In the genomic region with DNA sequence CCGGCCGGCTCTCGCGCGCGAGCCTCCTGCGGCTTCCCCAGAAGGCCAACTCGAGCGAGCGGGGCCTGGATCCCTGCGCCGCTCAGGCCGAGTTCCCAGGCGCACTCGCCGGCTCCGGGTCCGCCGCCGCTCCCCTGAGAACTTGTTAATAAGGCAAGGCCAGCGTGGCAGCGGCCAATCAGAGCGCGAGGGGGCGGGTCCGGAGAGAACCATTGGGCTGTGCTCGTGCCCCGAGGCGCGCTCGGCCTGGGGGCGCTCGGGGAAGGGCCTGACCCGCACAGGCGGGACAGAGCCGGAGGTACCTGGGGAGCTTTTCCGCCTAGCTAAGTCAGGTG, we compare ENCODE assay signal across 9 mouse cellular contexts. TPM values are rescaled to one million over a fixed set of nuclear protein-coding genes. Genes with fewer than 3 reads are reported as not detected.
DNase-seq lines count a peak whose midpoint lies in the region; ATAC-seq and TF ChIP-seq lines count a peak whose summit lies in the region.
"Had no signal": no experiment of that assay in that cellular context is flagged by ENCODE, and none has a peak within 500 bp of the region (broad histone marks: within the 10 kb centered on the region; RNA-seq: fewer than 3 reads in every experiment).

A gene (minus strand): TSS at position 123 of the 335 bp plus-strand sequence.

- peak within 1 kb of the TSS; percentile 48 for H3K4me3 ChIP-seq in embryonic fibroblast, embryonic 13.5 days (ENCODE audit: insufficient read depth, low read length)
- H3K4me3 ChIP-seq in heart, embryonic 14.5 days (ENCODE audit: control insufficient read depth in 1 of 2, insufficient read depth in 1 of 2, low read depth in 1 of 2, low read length in 2 of 2): peak within 1 kb of the TSS; percentile 64 to 72
- H3K4me3 ChIP-seq in kidney, embryonic 16.5 days (ENCODE audit: low read length): peak within 1 kb of the TSS; percentile 40
- peak within 1 kb of the TSS; percentile 49 for H3K4me3 ChIP-seq in liver, embryonic 13.5 days (replicated peaks)
- H3K4me3 ChIP-seq in neural tube, embryonic 11.5 days (ENCODE audit: low read depth, low read length): peak within 1 kb of the TSS; percentile 58

- peak within 1 kb of the TSS; percentile 74 for H3K9ac ChIP-seq in heart, embryonic 14.5 days (ENCODE audit: low read length)
- peak within 1 kb of the TSS; percentile 39 for H3K9ac ChIP-seq in kidney, embryonic 16.5 days (replicated peaks; ENCODE audit: low read length)
- H3K9ac ChIP-seq in liver, embryonic 13.5 days: no peak within 1 kb of the TSS
- H3K9ac ChIP-seq in neural tube, embryonic 11.5 days (ENCODE audit: low read length): peak within 1 kb of the TSS; percentile 79

- H3K27ac ChIP-seq in embryonic fibroblast, embryonic 13.5 days (ENCODE audit: insufficient read depth, low read length): no peak within 1 kb of the TSS
- peak within 1 kb of the TSS in 1 of 2 experiments; percentile 21; a peak in 1 of 4 replicates for H3K27ac ChIP-seq in heart, embryonic 14.5 days (replicated peaks in 1 of 2; ENCODE audit: control insufficient read depth in 1 of 2, insufficient read depth in 1 of 2, low read depth in 2 of 2, low read length in 2 of 2)
- H3K27ac ChIP-seq in kidney, embryonic 16.5 days (ENCODE audit: low read length): no peak within 1 kb of the TSS
- no peak within 1 kb of the TSS for H3K27ac ChIP-seq in liver, embryonic 13.5 days
- H3K27ac ChIP-seq in neural tube, embryonic 11.5 days (ENCODE audit: low read depth, low read length): 0 out of 2 replicates have a peak within 1 kb of the TSS, but pooled peaks have one; percentile 14

- ATAC-seq in heart, embryonic 14.5 days (ENCODE audit: insufficient number of reproducible peaks, insufficient read depth, low FRiP score, low read depth): peak; percentile 87
- ATAC-seq in kidney, embryonic 16.5 days (ENCODE audit: low FRiP score, low TSS enrichment): peak; percentile 90
- ATAC-seq in liver, embryonic 13.5 days (ENCODE audit: low read depth): peak; percentile 77
- peak; percentile 76 for ATAC-seq in neural tube, embryonic 11.5 days (ENCODE audit: insufficient read depth, low FRiP score, low TSS enrichment)

- TF ChIP-seq CTCF in embryonic fibroblast, embryonic 13.5 days (IDR thresholded peaks at IDR 0.05; ENCODE audit: borderline replicate concordance, insufficient read depth, low read length): no peak

- DNase-seq in thymus, adult 18-20 months: peak; percentile 7 to 9
- no peak for DNase-seq in thymus, postnatal 0 days (ENCODE audit: low spot score)
- DNase-seq in liver, embryonic 13.5 days: peak; percentile 22
- peak; percentile 94 for DNase-seq in neural tube, embryonic 11.5 days (ENCODE audit: low spot score)
- DNase-seq in thymus, postnatal 36 days: peak; percentile 7 to 9

- H3K27me3 ChIP-seq in heart, embryonic 14.5 days (ENCODE audit: control insufficient read depth, insufficient read depth, low read length): peaks cover 88% of the 10 kb centered on the region
- peaks cover 97% of the 10 kb centered on the region for H3K27me3 ChIP-seq in kidney, embryonic 16.5 days (ENCODE audit: insufficient read depth, low read length)
- H3K27me3 ChIP-seq in liver, embryonic 13.5 days: peaks cover 99% of the 10 kb centered on the region
- peaks cover 90% of the 10 kb centered on the region for H3K27me3 ChIP-seq in neural tube, embryonic 11.5 days (ENCODE audit: control insufficient read depth, insufficient read depth, low read length)

- no peaks in the 10 kb centered on the region for H3K36me3 ChIP-seq in heart, embryonic 14.5 days (ENCODE audit: control insufficient read depth, insufficient read depth, low read length)
- H3K36me3 ChIP-seq in kidney, embryonic 16.5 days (ENCODE audit: insufficient read depth, low read length): no peaks in the 10 kb centered on the region
- H3K36me3 ChIP-seq in liver, embryonic 13.5 days: no peaks in the 10 kb centered on the region
- H3K36me3 ChIP-seq in neural tube, embryonic 11.5 days (ENCODE audit: control insufficient read depth, insufficient read depth, low read length): no peaks in the 10 kb centered on the region
- H3K36me3 ChIP-seq: G1E had no signal

- H3K4me1 ChIP-seq in embryonic fibroblast, embryonic 13.5 days (ENCODE audit: control insufficient read depth, insufficient read depth, low read length): no peaks in the 10 kb centered on the region
- H3K4me1 ChIP-seq in heart, embryonic 14.5 days (ENCODE audit: control insufficient read depth in 2 of 2, insufficient read depth in 2 of 2, low read length in 2 of 2): peaks cover 4 to 9% of the 10 kb centered on the region in 2 experiments; a peak in 2 of 4 replicates
- peaks cover 19% of the 10 kb centered on the region for H3K4me1 ChIP-seq in kidney, embryonic 16.5 days (ENCODE audit: insufficient read depth, low read length)
- peaks cover 10% of the 10 kb centered on the region for H3K4me1 ChIP-seq in liver, embryonic 13.5 days (replicated peaks)
- peaks cover 24% of the 10 kb centered on the region for H3K4me1 ChIP-seq in neural tube, embryonic 11.5 days (ENCODE audit: control insufficient read depth, insufficient read depth, low read length)

- peak; percentile 75 for TF ChIP-seq POLR2A in embryonic fibroblast, embryonic 13.5 days (IDR thresholded peaks at IDR 0.05; ENCODE audit: low read depth, low read length)

- H3K9me3 ChIP-seq in heart, embryonic 14.5 days (ENCODE audit: control insufficient read depth, low read length): peaks cover 2% of the 10 kb centered on the region; the same call in 1 of the 2 replicates
- H3K9me3 ChIP-seq in kidney, embryonic 16.5 days (ENCODE audit: low read length): peaks cover under 1% of the 10 kb centered on the region
- H3K9me3 ChIP-seq in liver, embryonic 13.5 days (replicated peaks): no peaks in the 10 kb centered on the region; the same call in 1 of the 2 replicates
- no peaks in the 10 kb centered on the region for H3K9me3 ChIP-seq in neural tube, embryonic 11.5 days (ENCODE audit: control insufficient read depth, low read length)

- peak within 1 kb of the TSS; percentile 99 for H3K4me2 ChIP-seq in heart, embryonic 14.5 days (ENCODE audit: low read length)
- peak within 1 kb of the TSS; percentile 65 for H3K4me2 ChIP-seq in kidney, embryonic 16.5 days (replicated peaks; ENCODE audit: low read depth, low read length)
- H3K4me2 ChIP-seq in liver, embryonic 13.5 days: peak within 1 kb of the TSS; percentile 63
- H3K4me2 ChIP-seq in neural tube, embryonic 11.5 days (ENCODE audit: low read depth): peak within 1 kb of the TSS; percentile 95

- WGBS in heart, embryonic 14.5 days: under 1% methylated on average over 36 of the region's 37 CpGs
- WGBS in kidney, embryonic 16.5 days: 0% methylated on average over 37 of the region's 37 CpGs
- 1% methylated on average over 37 of the region's 37 CpGs for WGBS in liver, embryonic 13.5 days (ENCODE audit: insufficient replicate concordance)
- WGBS in neural tube, embryonic 11.5 days: under 1% methylated on average over 37 of the region's 37 CpGs

RNA-seq across cellular contexts. Expression of the gene that starts here (rescaled TPM):
- polyA plus RNA-seq in thymus, postnatal 0 days (2015; fragmentation: Nextera tagmentation; extraction: Ambion mirVana): 1.7 and 2.2 TPM in 2 replicates
- 4.8 and 15.7 TPM in 2 replicates for polyA plus RNA-seq in embryonic fibroblast, embryonic 13.5 days (2011; ENCODE audit: insufficient read length, low read depth, missing spikeins)
- polyA plus RNA-seq in heart, embryonic 14.5 days (2014; fragmentation: Nextera tagmentation; extraction: Ambion mirVana): 8.3 and 8.7 TPM in 2 replicates
- 1.9 and 3.9 TPM in 2 replicates for polyA plus RNA-seq in kidney, embryonic 16.5 days (2015; fragmentation: Nextera tagmentation; extraction: Ambion mirVana)
- polyA plus RNA-seq in liver, embryonic 13.5 days (2015; fragmentation: Nextera tagmentation; extraction: Ambion mirVana): 0.12 and 0.13 TPM in 2 replicates
- 55.2 and 56.5 TPM in 2 replicates for polyA plus RNA-seq in neural tube, embryonic 11.5 days (2014; fragmentation: Nextera tagmentation; extraction: Ambion mirVana)
- polyA plus RNA-seq: G1E had no signal

Comparison
In these comparisons a context has a peak if more than half of its experiments do, and no peak if none do; other contexts are left out.
1. Peak in DNase-seq, ATAC-seq, H3K4me3 ChIP-seq and H3K4me2 ChIP-seq in liver, embryonic 13.5 days; RNA of the gene not detected or under 1 TPM.